Mouse (Mus musculus): ENCODE data around the gene Cep104.

DNA sequence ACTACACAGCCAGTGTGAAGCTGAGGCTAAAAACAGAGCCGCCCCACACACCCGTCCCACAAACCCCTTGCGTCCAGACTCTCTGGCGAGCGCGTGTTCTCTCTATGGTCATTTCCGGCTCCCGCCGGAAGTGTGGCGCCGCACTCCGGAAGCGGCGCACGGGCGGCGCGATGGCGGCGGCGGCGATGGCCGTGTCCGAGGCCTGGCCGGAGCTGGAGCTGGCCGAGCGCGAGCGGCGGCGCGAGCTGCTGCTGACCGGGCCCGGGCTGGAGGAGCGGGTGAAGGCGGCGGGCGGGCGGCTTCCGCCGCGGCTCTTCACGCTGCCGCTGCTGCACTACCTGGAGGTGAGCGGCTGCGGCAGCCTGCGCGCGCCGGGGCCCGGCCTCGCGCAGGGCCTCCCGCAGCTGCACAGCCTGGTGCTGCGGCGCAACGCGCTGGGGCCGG is 36.7 kb downstream of the Cep104 start, which contains the start of gene Lrrc47:
- no peak for TF ChIP-seq CTCF (IDR thresholded peaks at IDR 0.05; ENCODE audit: control insufficient read depth, insufficient read depth, insufficient read length)
- no peak for TF ChIP-seq CEBPB (IDR thresholded peaks at IDR 0.05; ENCODE audit: low read depth)
- no peak for TF ChIP-seq FOSL1 (IDR thresholded peaks at IDR 0.05; ENCODE audit: insufficient read depth, low read length, poor library complexity, severe bottlenecking)
